Mouse (Mus musculus) midbrain, embryonic 14.5 days (tissue): ENCODE measurements around the gene Grin2b. TPM values are rescaled to one million over a fixed set of nuclear protein-coding genes. Genes with fewer than 3 reads are reported as not detected.

Experiments
- ATAC-seq: fragments of 200-750 bp; cut with Nextera tagmentation; 2 replicates; pipeline ENCODE4 v1.8.0; 2017; ENCODE audit warnings: moderate number of reproducible peaks, moderate library complexity; ENCODE audit not compliant: low FRiP score, low TSS enrichment
- DNase-seq: peaks from one replicate; pipeline ENCODE4 v3.0.0-alpha.2; 2015
- H3K27ac ChIP-seq: fragments of 300-500 bp; sonication (generic); replicated peaks from 2 replicates; pipeline ENCODE4 v1.5.1; 2014; ENCODE audit warnings: mild to moderate bottlenecking, low read depth, low read length, moderate library complexity
- H3K27me3 ChIP-seq: fragments of 300-500 bp; sonication (generic); 2 replicates; pipeline ENCODE4 v1.6.1; 2014; ENCODE audit warnings: low read length, control low read depth, mixed read lengths; ENCODE audit not compliant: control insufficient read depth, insufficient read depth
- H3K36me3 ChIP-seq: fragments of 300-500 bp; sonication (generic); 2 replicates; pipeline ENCODE4 v1.6.1; 2014; ENCODE audit warnings: low read length, control low read depth; ENCODE audit not compliant: control insufficient read depth, insufficient read depth
- H3K4me1 ChIP-seq: fragments of 300-500 bp; sonication (generic); 2 replicates; pipeline ENCODE4 v1.6.1; 2014; ENCODE audit warnings: mild to moderate bottlenecking, antibody characterized with exemption, low read length, control low read depth; ENCODE audit not compliant: control insufficient read depth, insufficient read depth
- H3K4me2 ChIP-seq: fragments of 300-500 bp; sonication (generic); 2 replicates; pipeline ENCODE4 v1.6.1; 2014; ENCODE audit warnings: mild to moderate bottlenecking, low read length, moderate library complexity
- H3K4me3 ChIP-seq: fragments of 300-500 bp; sonication (generic); replicated peaks from 2 replicates; pipeline ENCODE4 v1.5.1; 2014; ENCODE audit warnings: low read depth, low read length
- H3K9ac ChIP-seq: fragments of 300-500 bp; sonication (generic); replicated peaks from 2 replicates; pipeline ENCODE4 v1.6.1; 2014; ENCODE audit warnings: mild to moderate bottlenecking, low read length, moderate library complexity
- H3K9me3 ChIP-seq: fragments of 300-500 bp; sonication (generic); 2 replicates; pipeline ENCODE4 v1.6.1; 2016; ENCODE audit warnings: low read length, control low read depth, mixed read lengths; ENCODE audit not compliant: control insufficient read depth
- WGBS: fragments of 180-500 bp; shearing (Covaris S2); extraction: QIAGEN DNeasy Blood & Tissue Kit; methylation state at CpG from one replicate; pipeline ENCODE4 v1.1.7; 2014; 5-methylcytosine and 5-hydroxymethylcytosine counted together
- polyA plus RNA-seq: library from polyadenylated mRNA; unstranded; fragments of >200 nt; fragmentation: Nextera tagmentation; extraction: Ambion mirVana; gene quantifications from 2 replicates; pipeline ENCODE4 v1.2.1, GENCODE M21; 2014

The Grin2b gene
- polyA plus RNA-seq, 1 experiment from 2014 or later = 41.1 TPM

- WGBS = 71% methylated on average over 5 of the region's 5 CpGs
These were observed 2.9 kb downstream of the Grin2b start for GRCm38 (mm10) chr6:136170381-136170780.

GRCm38 (mm10) chr6:136167361-136167760, 6.0 kb downstream of the Grin2b start:
- Histone ChIP-seq H3K9ac (no peak overlapping the region), H3K27ac (no peak overlapping the region), H3K4me2 (peak overlapping the region; percentile 72), H3K36me3 (no peaks in the 10 kb centered on the region), H3K27me3 (no peaks in the 10 kb centered on the region), H3K9me3 (no peaks in the 10 kb centered on the region), H3K4me1 (peaks cover 16% of the 10 kb centered on the region), H3K4me3 (no peak overlapping the region)
- no peak for DNase-seq
- WGBS = 81% methylated on average over 5 of the region's 5 CpGs
- ATAC-seq = no peak

More at GRCm38 (mm10) chr6:136170381-136170780, 2.9 kb downstream of the Grin2b start:
- DNase-seq = peak; percentile 61
- H3K9ac ChIP-seq = peak overlapping the region; percentile 70
- ATAC-seq = no peak
- H3K36me3 ChIP-seq = no peaks in the 10 kb centered on the region
- H3K4me3 ChIP-seq = peak overlapping the region; percentile 50
- no peaks in the 10 kb centered on the region for H3K9me3 ChIP-seq
- H3K4me1 ChIP-seq = peaks cover 14% of the 10 kb centered on the region
- H3K27me3 ChIP-seq = no peaks in the 10 kb centered on the region
- H3K27ac ChIP-seq = peak overlapping the region; percentile 91; the same call in 1 of the 2 replicates
- peak overlapping the region; percentile 72 for H3K4me2 ChIP-seq

DNA sequence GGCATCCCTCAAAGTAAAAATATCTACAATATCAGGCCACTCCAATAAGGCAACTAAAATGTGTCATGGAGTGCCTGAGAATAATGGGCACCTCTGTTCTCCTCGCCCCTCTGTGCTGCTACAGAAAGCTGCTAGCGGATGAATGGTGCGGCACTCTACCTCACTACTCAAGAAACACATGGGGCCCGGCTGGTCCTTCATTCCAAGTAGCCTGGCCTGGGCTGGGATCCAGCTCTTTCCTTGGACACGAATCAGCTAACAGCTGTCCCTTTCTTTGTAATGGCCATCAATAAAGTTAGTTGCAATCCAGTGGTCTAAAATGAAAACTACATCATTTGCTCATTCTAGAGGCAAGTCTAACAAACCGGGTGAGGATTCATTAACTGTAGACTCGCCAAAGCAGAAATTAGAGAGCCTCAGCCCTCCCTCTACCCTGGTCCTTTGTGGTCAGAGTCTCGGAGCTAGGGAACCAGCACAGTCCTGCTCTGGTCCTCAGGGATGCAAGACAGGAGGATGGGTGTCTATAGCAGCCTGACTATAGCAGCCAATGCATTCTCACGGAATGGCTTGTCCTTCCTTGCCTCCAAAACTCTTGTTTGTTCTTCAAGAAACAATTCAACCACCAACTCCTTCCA, 7.8 kb downstream of the Grin2b start:
- Histone ChIP-seq H3K27me3 (no peaks in the 10 kb centered on the region), H3K9me3 (no peaks in the 10 kb centered on the region), H3K4me2 (peak overlapping the region; percentile 25), H3K4me1 (peaks cover 23% of the 10 kb centered on the region), H3K9ac (no peak overlapping the region), H3K4me3 (no peak overlapping the region), H3K27ac (no peak overlapping the region), H3K36me3 (no peaks in the 10 kb centered on the region)
- no peak for ATAC-seq
- DNase-seq = peak; percentile 39
- 77% methylated on average over 9 of the region's 9 CpGs for WGBS

GRCm38 (mm10) chr6:136162090-136162489, 11.2 kb downstream of the Grin2b start:
- ATAC-seq (no peak), DNase-seq (no peak)
- no peaks in the 10 kb centered on the region for H3K9me3 ChIP-seq
- no peak overlapping the region for H3K27ac ChIP-seq
- H3K9ac ChIP-seq = no peak overlapping the region
- no peaks in the 10 kb centered on the region for H3K36me3 ChIP-seq
- H3K4me1 ChIP-seq = peaks cover 14% of the 10 kb centered on the region
- 56% methylated on average over 11 of the region's 11 CpGs for WGBS
- no peak overlapping the region for H3K4me3 ChIP-seq
- 0 out of 2 replicates have a peak overlapping the region, but pooled peaks have one; percentile 0 for H3K4me2 ChIP-seq
- H3K27me3 ChIP-seq = no peaks in the 10 kb centered on the region

DNA sequence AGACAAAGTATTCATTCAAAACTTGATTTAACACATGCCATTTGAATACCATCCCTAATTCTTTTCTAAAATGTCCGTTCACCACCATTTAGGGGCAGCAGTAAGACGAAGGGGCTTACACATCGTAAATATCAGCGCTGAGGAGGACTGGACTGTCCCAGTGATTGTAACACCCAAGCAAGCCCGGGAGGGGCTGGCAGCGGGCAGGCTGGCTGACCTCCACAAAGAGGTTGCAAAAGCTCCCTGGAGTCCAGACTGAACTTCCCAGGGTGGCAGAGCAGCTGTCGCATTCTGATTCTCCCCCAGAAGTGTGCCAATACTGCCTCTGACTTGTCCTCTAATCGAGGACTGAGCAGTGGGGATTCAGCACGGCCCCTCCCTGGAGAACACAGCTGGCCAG, 19.9 kb downstream of the Grin2b start:
- no peak overlapping the region for H3K4me3 ChIP-seq
- 66% methylated on average over 9 of the region's 9 CpGs for WGBS
- H3K27ac ChIP-seq = no peak overlapping the region
- no peaks in the 10 kb centered on the region for H3K27me3 ChIP-seq
- H3K4me2 ChIP-seq = no peak overlapping the region
- ATAC-seq (no peak), DNase-seq (no peak)
- H3K9me3 ChIP-seq = no peaks in the 10 kb centered on the region
- 0 out of 2 replicates have a peak, but pooled peaks cover 8% of the 10 kb centered on the region for H3K4me1 ChIP-seq
- no peak overlapping the region for H3K9ac ChIP-seq
- H3K36me3 ChIP-seq = 0 out of 2 replicates have a peak, but pooled peaks cover 3% of the 10 kb centered on the region

- no peak overlapping the region for H3K9ac ChIP-seq
- peak overlapping the region; percentile 37; the same call in 1 of the 2 replicates for H3K27ac ChIP-seq
- DNase-seq = peak; percentile 15
- ATAC-seq = no peak
- 26% methylated on average over 6 of the region's 6 CpGs for WGBS
- no peaks in the 10 kb centered on the region for H3K27me3 ChIP-seq
- 0 out of 2 replicates have a peak, but pooled peaks cover 3% of the 10 kb centered on the region for H3K36me3 ChIP-seq
- no peak overlapping the region for H3K4me3 ChIP-seq
- no peaks in the 10 kb centered on the region for H3K9me3 ChIP-seq
- H3K4me1 ChIP-seq = 0 out of 2 replicates have a peak, but pooled peaks cover 8% of the 10 kb centered on the region
- H3K4me2 ChIP-seq = no peak overlapping the region
These were observed 23.2 kb downstream of the Grin2b start for GRCm38 (mm10) chr6:136150064-136150463.

DNA sequence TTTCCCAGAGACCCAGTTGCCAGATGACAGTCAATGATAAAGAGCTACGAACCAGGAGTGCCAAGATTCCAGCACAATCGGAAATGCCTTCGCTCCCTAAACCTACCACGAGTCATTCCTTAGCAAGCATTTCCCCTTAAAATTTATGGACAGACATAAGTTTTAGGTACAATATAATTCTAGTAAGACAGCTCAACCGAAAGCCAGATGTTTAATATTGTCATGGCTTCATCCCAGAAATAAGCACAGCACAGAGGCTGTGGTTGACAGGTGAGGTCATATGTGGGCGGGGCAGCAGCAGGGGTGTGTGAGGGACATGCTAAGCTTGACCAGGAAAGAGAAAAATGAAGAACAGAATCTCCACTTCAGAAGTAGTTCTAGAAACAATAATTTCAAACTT, 33.3 kb downstream of the Grin2b start:
- no peaks in the 10 kb centered on the region for H3K9me3 ChIP-seq
- H3K27ac ChIP-seq = no peak overlapping the region
- 96% methylated on average over 6 of the region's 6 CpGs for WGBS
- no peak overlapping the region for H3K4me3 ChIP-seq
- H3K4me1 ChIP-seq = no peaks in the 10 kb centered on the region
- DNase-seq = no peak
- no peaks in the 10 kb centered on the region for H3K36me3 ChIP-seq
- H3K4me2 ChIP-seq = no peak overlapping the region
- no peak overlapping the region for H3K9ac ChIP-seq
- ATAC-seq = no peak
- H3K27me3 ChIP-seq = no peaks in the 10 kb centered on the region

- Histone ChIP-seq H3K9ac (no peak overlapping the region), H3K27me3 (no peaks in the 10 kb centered on the region), H3K36me3 (no peaks in the 10 kb centered on the region), H3K27ac (no peak overlapping the region), H3K4me1 (no peaks in the 10 kb centered on the region), H3K4me2 (no peak overlapping the region), H3K9me3 (no peaks in the 10 kb centered on the region), H3K4me3 (no peak overlapping the region)
- 27% methylated on average over 10 of the region's 10 CpGs for WGBS
- no peak for ATAC-seq
- DNase-seq = peak; percentile 70
These were observed 42.9 kb downstream of the Grin2b start for GRCm38 (mm10) chr6:136130456-136130855.

- no peak for DNase-seq
These were observed 50.7 kb downstream of the Grin2b start for GRCm38 (mm10) chr6:136122593-136122992.

More at GRCm38 (mm10) chr6:136122593-136122992, 50.7 kb downstream of the Grin2b start:
- H3K36me3 ChIP-seq = no peaks in the 10 kb centered on the region
- H3K9me3 ChIP-seq = no peaks in the 10 kb centered on the region
- WGBS = 88% methylated on average over 3 of the region's 3 CpGs
- H3K4me3 ChIP-seq = no peak overlapping the region
- no peaks in the 10 kb centered on the region for H3K27me3 ChIP-seq
- no peak for ATAC-seq
- no peak overlapping the region for H3K9ac ChIP-seq
- no peak overlapping the region for H3K27ac ChIP-seq
- H3K4me2 ChIP-seq = no peak overlapping the region
- H3K4me1 ChIP-seq = no peaks in the 10 kb centered on the region
